Mouse (Mus musculus): ENCODE data around the gene Gm3285.

DNA sequence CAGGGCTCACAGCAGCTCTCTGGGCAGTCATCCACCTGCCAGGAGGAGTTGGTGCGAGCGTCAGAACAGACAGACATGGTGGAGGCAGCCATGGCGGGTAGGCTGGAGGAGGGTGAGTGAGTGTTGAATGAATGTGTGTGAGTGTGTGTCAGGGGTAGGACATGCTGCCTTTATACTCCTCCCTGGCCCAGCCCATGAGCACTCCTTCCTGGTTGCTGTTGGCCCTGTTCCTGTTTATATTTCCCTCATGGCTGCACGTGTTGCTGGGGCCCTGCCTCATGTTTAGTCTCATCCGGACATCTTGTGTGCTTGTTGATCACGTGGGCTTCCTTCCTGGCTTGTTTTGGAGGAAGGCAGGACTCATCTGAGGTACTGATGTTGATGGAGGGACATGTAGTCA, 34.8 kb upstream of the Gm3285 start, which contains the start of gene Krtap10-4:
- TF ChIP-seq POLR2A (IDR thresholded peaks at IDR 0.05; ENCODE audit: borderline replicate concordance, extremely low read depth, low read depth, low read length) (no peak), CTCF (IDR thresholded peaks at IDR 0.05; ENCODE audit: insufficient read depth, low read length) (no peak)

Data from lung, adult 2 months (tissue).